Mouse (Mus musculus) cerebellum, postnatal 4 days (tissue): ENCODE measurements around the gene Ccdc38.
A peak's percentile ranks its signal among the peaks of the same experiment; 100 is the strongest.
"Not testable (repeated sequence)": the region's sequence is repeated elsewhere in the genome, so short reads cannot be mapped to it uniquely, and the experiment has no call there.

Experiments used
- DNase-seq, 2 experiments: peaks; one replicate each; pipeline ENCODE4 v3.0.0; 2022; ENCODE audit warnings: low spot score in 2 of 2, mixed read lengths in 1 of 2

Ccdc38 gene

DNA sequence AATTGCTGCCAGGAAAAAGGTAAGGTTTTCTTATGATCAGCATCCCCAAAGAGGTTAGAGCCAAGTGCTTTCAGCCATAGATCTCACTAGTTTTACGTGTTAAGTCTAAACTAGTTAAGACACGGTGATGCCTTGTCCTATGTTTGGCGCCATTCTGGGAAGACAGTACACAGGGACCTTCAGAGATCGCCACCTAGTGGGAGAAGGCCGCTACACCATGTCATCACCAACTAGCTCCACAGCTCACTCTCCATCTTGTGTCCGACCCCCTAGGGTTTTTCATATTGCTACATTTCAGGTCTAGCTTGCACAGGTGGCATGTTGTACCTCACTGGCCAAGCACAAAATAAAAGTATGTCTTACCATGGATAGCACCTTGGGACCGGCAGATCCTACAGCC is 8.6 kb downstream of the Ccdc38 start:
- peak; percentile 50 to 81 for DNase-seq

DNA sequence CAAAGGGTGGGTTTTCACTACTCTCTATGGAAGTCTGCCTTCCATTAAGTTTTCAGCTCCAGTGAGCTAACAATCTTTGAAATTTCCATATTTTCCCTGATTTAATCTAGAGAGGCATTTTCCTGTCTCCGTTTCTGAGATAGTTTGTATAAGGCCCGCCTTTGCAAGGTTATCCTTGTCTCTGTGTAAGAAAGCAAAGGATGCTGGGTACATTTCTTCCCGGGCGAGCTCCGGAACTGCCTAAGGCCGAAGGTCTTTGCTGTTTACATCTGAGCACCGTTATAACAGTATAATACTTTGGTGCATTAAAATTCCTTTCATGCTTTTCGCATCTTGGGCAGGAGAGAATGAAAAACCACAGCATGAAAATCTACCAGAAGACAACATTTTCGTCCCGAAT is 9.4 kb downstream of the Ccdc38 start:
- no peak for DNase-seq

DNA sequence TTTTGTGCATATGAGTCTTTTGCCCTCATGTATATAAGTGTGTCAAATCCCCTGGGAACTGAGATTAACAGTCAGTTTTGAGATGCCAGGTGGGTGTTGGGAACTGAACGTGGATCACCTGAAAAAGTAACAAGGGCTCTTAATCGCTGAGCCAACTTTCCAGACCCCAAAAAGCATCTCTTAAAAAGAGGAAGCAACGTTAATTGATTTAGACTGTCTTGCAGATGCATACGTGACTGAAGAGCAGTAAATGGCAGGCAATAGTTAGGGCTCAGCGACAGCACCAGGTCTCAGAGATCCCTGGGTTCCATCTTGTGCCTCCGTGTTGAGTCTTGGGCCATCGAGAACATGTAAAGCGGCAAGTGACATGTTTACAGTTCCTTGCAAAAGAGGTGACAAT is 12.2 kb downstream of the Ccdc38 start:
- DNase-seq = no peak

DNA sequence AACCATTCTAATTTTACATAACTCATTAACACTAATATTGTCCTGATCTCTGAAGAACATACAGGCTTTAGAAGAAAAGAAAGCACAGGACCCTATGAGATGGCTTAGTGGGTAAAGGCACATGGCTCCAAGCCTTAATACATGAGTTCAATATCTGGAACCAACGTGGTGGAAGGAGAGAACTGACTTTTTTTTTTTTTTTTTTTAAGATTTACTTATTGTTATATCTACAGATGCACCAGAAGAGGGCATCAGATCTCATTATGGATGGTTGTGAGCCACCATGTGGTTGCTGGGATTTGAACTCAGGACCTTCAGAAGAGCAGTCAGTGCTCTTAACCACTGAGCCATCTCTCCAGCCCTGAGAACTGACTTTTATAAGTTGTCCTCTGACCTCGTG is 17.5 kb downstream of the Ccdc38 start:
- DNase-seq = not testable (repeated sequence)

DNA sequence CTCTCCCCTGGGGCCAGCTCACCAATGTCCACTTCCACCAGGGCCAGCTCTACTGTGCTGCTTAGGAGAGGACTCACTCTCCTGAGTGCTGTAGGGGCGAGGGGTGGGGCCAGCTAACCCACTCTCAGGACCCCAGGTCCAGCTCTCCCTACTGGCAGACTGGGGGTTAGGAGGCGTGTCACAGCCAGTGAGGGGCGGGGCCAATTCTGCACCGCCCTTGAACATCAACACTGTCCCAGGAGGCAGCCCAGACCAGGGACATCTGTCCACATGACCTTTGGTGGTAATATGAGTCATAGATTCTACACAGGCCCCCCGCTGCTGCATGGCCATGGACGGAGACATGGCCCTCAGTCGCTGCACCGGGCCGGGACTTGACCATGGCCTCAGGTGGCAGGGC is 19.4 kb downstream of the Ccdc38 start:
- DNase-seq = no peak

DNA sequence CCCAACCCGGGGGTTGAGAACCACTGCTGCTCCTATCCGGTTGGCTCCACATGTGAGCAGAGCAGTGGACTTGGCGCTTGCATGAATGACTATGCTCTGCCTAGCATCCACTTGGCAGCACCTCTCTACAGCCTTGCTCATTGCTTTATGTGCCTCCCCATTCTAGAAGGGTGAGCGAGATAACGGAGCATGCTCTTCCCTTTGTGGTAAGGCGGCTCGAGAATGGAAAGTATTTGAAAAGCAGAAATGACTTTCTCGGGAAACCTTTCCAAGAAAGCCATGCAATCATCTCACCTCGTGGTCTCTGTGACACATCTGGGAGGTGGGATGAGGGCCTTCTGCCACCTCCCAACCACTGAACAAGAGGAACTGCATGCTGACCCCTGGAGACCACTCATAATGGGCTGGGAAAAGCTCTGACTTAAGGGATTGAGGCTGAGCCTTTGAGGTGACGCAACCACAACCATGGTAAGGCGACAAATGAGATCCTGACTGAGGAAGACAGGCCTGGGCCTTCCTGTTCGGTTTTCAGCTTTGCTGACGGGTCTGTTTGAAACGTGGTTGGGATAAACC is 24.2 kb downstream of the Ccdc38 start:
- DNase-seq = no peak

DNA sequence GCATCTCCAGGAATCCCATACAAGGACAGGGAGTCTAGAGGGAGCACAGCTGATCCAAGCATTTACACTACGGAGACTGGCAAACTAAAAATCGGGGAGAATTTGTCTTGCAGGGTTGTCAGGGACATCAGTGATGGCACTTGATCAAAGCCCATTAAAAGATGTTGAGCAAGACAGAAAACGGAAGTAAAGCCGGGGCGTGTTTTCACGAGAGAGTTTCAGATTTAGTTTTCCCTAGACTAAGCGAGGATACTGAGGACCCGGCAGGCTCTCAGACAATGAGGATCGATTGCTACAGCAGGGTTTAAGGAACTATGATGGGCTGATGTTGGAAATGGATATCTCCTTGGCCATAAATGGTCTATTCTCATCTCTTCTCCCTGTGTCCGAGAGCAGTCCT is 26.6 kb downstream of the Ccdc38 start:
- no peak for DNase-seq

DNA sequence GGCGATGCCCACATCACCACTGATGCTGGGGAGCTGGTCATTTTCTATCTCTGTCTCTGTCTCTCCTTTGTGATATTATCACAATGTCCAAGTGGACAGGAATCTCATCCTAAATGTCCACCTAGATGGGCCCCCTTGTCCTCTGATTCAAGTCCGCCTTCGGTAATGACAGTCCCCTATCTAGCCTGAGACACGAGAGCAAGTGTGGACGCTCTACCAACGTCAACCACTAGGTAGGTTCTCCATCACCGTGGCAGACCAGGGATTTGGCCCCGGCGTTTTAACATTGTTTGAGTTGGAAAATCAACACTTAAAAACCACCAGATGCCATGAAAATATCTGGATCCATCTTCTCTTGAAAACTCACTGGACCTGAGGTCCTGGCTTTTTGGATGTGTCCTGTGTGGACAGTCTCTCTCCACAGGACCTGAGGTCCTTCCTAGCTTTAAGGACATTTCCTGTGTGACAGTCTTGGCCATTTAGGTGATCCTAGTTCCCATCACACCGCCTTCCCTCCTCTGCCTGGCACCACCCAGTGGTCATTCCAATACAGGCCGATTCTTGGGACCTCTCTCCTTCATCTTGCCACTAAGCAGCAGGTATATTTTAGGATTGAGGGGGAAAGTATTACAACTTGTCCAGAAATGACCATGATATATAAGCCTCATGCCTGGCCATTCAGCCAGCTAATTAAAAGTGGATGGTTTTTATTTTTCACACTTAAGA is 27.6 kb downstream of the Ccdc38 start:
- no peak for DNase-seq

DNA sequence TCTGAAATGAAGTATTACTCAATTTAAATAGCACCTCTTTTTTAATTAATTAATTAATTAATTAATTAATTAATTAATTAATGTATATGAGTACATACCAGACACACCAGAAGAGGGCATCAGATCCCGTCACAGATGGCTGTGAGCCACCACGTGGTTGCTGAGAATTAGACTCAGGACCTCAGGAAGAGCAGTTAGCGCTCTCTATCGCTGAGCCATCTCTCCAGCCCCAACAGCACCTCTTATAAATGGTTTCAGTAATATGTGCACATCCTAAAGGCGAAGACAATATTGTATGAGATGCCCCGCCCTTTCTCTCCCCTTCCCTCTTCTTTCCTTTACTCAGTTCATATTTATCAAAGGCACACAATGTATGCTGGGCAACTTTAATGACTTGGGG is 28.2 kb downstream of the Ccdc38 start:
- DNase-seq = no peak

DNA sequence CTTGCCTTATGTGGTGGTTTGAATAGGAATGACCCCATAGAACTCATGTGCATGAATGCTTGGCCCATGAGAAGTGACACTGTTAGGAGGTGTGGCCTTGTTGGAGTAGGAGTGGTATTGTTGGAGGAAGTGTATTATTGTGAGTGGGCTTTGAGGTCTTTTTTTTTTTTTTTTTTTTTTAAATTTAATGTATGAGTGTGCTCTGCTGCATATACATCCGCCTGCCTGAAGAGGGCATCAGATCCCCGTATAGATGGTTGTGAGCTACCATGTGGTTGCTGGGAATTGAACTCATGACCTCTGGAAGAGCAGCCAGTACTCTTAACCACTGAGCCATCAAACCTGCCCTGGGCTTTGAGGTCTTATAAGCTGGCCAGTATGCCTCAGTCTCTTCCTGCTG is 31.8 kb downstream of the Ccdc38 start:
- DNase-seq = no peak

DNA sequence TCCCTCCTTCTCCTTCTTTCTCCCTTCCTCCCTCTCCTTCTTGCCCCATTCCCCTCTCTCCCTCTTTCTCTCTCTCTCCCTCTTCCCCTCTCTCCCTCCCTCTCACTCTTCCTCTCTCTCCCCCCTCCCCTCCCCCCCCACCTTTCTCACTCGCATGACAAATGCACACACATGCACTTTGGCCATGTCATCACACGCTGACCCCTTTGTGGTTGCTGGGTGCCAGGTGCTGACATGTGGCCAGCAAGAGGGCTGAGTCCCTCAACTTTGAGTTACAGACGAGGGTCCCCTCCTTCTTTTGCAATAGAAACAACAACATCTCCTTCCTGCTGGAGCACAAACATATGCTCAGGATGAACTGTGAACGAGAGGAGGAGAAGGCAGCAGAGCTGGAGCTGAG is 34.5 kb downstream of the Ccdc38 start:
- DNase-seq = no peak

DNA sequence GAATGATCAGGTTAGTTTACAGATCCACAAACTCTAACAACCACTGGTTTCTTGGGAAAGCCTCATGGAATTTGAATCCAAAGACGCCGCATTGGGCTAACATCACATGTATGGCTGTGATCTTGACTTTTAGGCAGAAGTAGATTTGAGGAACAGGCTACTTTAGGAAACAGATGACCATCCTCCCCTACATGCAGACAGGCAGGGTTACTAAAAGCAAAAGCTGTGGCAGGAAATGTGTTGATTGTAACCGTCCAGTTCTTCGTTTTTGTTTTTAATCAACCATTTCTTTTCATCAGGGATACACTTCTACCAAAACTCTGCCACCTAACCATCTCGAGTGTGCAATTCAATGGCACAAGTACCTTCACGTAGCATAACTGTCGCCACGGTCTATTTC is 35.5 kb downstream of the Ccdc38 start:
- no peak for DNase-seq

DNA sequence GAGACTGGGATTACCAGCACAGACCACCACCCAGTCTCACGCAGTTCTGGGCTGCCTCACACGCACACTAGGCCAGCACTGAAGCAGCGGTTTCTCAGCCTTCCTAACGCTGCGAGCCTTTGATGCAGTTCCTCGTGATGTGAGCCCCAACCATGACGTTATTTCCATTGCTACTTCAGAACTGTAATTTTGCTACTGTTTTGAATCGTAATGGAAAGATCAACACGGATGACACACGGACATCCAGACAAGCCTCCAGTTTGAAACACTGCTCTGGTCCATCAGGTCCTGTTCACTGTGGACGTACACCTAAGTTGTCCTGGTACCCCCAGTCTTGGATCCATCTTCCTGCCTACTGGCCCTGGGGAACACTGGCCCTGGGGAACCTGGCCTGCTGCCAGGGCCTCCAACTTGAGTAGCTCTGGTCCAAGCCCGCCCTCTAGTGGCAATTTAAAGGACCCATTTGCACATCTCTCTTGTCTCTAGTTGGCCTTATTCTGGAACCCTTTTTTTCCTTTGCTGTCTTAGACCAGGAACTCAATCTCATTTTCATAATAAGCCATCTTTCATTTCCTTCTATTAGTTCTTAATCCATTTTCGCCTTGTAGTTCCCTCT is 36.9 kb downstream of the Ccdc38 start:
- peak; percentile 56 to 77 for DNase-seq

DNA sequence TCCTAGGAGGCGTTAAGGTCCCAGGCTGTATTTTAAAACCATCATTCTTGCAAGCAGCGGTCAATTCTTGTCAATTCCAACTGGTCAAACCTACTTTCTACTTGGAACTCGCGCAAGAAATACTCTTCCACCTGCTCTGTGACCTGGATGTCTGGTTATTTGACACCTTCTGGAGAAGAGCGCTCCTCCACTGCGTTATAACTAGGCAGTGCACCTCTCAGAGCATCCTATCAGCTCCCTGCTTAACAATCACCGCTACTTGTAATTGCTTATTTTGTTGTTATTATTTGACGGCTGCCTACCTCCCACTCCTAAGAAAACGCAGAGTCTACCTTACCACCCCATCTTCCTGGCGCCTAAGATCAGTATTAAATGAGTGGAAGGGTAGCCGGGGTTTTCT is 48.4 kb downstream of the Ccdc38 start:
- DNase-seq = no peak

DNA sequence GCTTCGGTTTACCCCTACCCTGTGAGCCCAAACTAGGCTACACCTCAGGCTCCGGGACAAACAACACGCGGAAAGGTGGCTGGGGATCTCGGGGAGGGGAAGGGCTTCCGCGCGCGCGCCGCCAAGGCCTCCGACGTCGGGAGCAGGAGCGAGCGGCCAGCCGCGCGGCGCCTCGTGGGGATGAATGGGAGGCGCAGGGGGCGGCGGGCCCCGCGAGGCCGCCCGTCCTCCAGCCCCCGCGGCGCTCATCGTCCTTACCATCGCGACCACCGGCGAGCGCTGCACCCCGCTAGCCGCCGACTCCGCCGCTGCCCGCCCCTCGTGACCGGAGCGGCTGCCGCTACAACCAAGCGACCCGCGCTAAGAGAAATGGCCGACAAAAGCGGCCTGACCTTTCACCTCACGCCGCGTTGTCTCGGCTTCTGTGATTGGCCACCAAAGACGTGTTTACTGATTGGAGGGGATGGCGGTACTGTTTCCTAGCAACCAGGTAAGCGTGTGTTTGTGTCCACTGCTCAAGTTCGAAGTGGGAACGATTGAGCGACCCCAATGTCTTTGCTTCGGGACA is 48.9 kb downstream of the Ccdc38 start, which contains the start of gene Snrpf:
Gene Snrpf (minus strand): TSS at position 426 of the 568 bp plus-strand sequence.
- DNase-seq = peak; percentile 90 to 96

DNA sequence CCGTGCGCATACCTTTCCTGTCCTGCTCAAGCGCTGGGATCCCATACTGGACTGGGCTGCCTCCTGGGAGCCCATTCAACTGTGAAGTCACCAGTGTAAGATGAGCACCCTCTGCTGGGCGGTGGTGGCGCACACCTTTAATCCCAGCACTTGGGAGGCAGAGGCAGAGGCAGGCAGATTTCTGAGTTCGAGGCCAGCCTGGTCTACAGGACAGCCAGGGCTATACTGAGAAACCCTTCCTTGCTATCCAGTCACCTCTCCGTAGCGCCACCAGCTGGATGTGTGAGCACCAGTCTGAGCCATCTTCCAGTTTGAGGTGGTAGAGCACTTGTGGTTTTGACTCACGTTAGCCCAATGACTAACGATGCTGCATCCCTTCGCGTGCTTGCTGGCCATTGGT is 52.0 kb downstream of the Ccdc38 start:
- no peak for DNase-seq

DNA sequence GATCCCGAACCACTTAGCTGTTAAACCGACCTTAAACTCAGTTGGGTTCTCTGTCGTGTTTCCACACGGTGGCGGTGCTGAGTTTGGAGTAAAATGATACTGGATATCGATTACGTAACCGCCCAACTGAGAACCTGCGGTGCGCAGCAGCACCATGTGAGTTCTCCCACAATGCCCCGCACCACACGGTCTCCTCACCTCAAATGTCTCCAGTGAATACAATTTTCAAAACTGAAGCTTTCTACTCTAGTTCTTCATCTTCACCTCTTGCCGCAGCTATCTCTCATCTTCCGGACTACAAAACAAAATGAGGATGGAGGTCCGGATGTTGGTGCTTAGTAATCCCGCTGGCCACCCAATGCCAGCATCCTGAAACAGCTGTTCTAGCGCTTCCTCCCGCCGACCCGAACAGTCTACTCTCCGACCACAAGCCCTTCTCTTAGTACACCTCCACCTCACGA is 53.6 kb downstream of the Ccdc38 start:
- peak; percentile 68 to 83 for DNase-seq

DNA sequence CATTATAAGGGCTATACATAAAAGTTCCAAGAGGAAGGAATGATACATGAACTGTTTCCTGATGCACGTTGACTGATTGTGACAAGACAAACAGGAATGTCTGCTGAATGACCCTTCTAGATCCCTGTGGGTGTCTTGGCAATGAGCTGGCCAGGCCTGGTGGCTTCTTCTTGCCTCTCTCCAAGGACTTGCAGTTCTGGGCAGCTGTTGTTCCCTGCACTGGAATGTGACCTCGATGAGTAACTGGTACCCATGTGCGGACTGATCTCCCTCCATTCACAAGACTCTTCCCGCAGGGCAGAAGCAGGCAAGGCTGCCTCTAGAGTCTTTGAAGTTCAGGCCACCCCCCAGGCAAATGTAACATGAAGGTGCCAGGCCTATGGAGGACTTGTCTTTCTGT is 55.4 kb downstream of the Ccdc38 start:
- no peak for DNase-seq

DNA sequence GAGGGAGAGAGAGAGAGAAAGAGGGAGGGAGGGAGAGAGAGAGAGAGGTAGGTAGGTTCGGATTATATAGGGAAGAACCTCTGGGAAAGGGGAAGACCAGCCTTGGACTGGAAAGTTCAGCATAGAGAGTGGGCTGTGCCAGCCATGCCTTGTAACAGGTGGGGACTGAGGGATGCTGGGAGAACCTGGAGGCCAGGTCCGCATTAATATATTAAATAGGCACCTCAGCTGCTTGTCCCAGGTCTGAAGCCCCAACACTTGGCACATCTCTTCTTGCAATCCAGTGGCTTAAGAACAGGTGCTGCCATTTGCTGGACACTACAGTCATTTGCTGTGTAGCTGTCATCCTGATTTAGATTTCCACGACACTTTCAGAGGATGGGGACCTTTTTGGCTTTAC is 56.2 kb downstream of the Ccdc38 start:
- no peak for DNase-seq

DNA sequence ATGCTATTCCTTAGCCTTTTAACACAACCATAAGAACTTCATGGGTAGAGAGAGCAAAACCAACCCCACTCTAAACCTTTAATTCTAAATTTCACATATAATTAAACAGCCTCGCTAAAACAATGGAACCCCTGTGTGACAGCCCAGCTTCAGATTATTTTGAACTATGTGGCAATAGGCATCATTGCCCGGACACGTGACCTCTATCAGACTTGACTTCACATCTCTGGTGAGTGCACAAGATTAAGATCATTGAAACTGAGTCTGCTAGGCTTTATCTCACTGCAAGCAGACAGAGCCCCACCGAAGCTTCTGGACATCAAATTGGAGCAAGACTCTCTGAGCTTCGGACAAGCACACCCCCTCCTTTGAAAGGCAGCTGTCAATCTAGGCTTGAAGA is 61.9 kb downstream of the Ccdc38 start:
- no peak for DNase-seq

DNA sequence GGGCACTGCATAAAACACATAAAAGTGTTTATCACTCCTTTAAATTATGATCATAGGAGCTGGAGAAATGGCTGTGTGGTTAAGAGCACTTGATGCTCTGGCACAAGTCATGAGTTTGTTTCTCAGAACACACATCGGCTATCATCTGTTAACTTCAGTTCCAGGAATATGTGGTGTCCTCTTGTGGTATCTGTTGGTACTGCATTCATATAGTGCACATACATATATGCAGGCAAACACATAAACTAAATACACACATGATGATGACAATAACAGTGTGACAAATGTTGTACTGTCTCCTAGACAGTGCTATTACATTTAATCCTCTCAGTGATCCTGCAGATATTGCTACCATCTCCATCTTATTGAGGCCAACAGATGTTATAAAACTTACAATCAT is 62.8 kb downstream of the Ccdc38 start:
- DNase-seq = no peak

DNA sequence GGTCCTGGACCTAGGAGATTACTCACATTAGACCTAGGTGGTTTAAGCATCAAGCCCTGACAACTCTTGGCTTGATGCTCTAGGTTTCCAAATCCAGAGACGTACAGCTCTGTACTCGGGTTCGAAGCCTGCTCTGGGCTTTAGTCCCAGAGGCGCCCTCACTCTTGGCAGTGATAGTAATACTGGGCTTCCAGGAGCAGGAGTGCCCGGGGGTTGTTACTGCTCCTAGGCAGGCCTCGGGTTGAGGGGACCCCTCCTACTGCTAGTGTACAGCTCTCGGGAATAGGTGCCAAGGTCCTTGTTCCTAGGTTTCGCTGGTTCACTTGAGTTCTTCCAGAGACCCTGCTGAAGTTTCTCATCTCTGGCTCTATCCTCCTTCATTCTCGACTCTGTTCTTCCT is 65.9 kb downstream of the Ccdc38 start:
- no peak for DNase-seq

DNA sequence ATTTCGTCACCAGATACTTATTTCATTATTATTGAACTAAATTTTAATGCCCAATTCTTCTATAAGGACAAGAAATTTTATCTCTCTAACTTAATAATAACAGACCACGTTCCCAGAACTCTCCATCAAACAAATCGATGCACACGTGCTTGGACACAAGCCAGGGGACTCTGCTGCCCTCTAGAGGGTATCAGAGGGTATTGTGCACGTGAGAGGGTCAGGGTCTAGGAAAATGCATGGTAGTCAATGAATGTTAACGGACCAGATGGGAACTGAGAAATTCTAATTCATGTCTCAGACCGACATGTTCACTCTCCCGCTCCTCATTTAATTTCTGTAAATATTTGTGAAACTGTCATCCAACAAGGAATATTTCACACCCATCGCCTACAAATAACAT is 67.6 kb downstream of the Ccdc38 start:
- no peak for DNase-seq
